Mouse (Mus musculus): ENCODE results near the gene Arhgap17.

DNA sequence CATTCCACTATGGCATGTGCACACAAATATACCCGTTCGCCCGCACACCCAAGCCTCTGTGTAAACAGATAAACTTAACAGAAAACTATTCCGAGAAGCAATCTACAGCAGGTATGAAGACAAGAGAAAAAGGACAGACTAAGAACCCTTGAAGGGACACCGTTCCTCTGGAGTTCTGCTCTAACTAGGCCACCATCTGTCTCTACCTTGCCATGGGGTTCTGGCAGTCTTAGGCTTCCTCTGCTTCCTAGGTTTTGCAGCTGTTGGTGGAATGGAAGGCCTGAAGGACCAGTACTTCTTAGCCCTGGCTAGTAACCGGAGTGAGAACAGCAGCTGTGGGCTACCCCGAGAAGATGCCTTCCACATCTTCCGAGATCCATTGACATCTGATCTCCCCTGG, 111.6 kb downstream of the Arhgap17 start:
- TF ChIP-seq CTCF (IDR thresholded peaks at IDR 0.05; ENCODE audit: insufficient read depth, low read length), result no peak
- TF ChIP-seq POLR2A (IDR thresholded peaks at IDR 0.05; ENCODE audit: borderline replicate concordance, extremely low read depth, low read depth, low read length), result no peak

All from lung, adult 2 months (tissue).